Mouse (Mus musculus): ENCODE data around the gene Gm28035. TPM values are rescaled to one million over a fixed set of nuclear protein-coding genes. Genes with fewer than 3 reads are reported as not detected.

Gm28035 gene
- polyA plus RNA-seq, 1 experiment from 2014 or later = 0.24 TPM

- no peak overlapping the region for H3K4me2 ChIP-seq
- H3K9ac ChIP-seq = no peak overlapping the region
- H3K4me1 ChIP-seq (replicated peaks) = peaks cover 29% of the 10 kb centered on the region
- H3K36me3 ChIP-seq = peaks cover 85% of the 10 kb centered on the region
- WGBS = 96% methylated on average over 42 of the region's 42 CpGs
- ATAC-seq (ENCODE audit: low read depth) = no peak
- H3K4me3 ChIP-seq = no peak overlapping the region
- no peaks in the 10 kb centered on the region for H3K27me3 ChIP-seq
- H3K27ac ChIP-seq (replicated peaks) = no peak overlapping the region
- no peaks in the 10 kb centered on the region for H3K9me3 ChIP-seq
Observed at GRCm38 (mm10) chr2:30255631-30256395, 15.4 kb downstream of the Gm28035 start.

- peaks cover 83% of the 10 kb centered on the region for H3K36me3 ChIP-seq
- no peak overlapping the region for H3K9ac ChIP-seq
- ATAC-seq (ENCODE audit: low read depth) = no peak
- no peak overlapping the region for H3K4me2 ChIP-seq
- H3K4me1 ChIP-seq (replicated peaks) = peaks cover 26% of the 10 kb centered on the region
- H3K27me3 ChIP-seq = no peaks in the 10 kb centered on the region
- no peak overlapping the region for H3K4me3 ChIP-seq
- WGBS = 96% methylated on average over 30 of the region's 30 CpGs
- H3K9me3 ChIP-seq = no peaks in the 10 kb centered on the region
- no peak overlapping the region for H3K27ac ChIP-seq (replicated peaks)
Observed at GRCm38 (mm10) chr2:30256616-30257350, 16.4 kb downstream of the Gm28035 start.

- ATAC-seq (ENCODE audit: low read depth) = no peak
- no peaks in the 10 kb centered on the region for H3K27me3 ChIP-seq
- peaks cover 84% of the 10 kb centered on the region for H3K36me3 ChIP-seq
- no peak overlapping the region for H3K9ac ChIP-seq
- H3K4me2 ChIP-seq = no peak overlapping the region
- H3K4me3 ChIP-seq = no peak overlapping the region
- 84% methylated on average over 7 of the region's 7 CpGs for WGBS
- H3K9me3 ChIP-seq = no peaks in the 10 kb centered on the region
- peaks cover 28% of the 10 kb centered on the region for H3K4me1 ChIP-seq (replicated peaks)
- H3K27ac ChIP-seq (replicated peaks) = no peak overlapping the region
Observed at GRCm38 (mm10) chr2:30257699-30258460, 17.5 kb downstream of the Gm28035 start.

GRCm38 (mm10) chr2:30258600-30258999, 18.2 kb downstream of the Gm28035 start:
- H3K27me3 ChIP-seq = no peaks in the 10 kb centered on the region
- no peak overlapping the region for H3K27ac ChIP-seq (replicated peaks)
- H3K36me3 ChIP-seq = peaks cover 88% of the 10 kb centered on the region
- H3K4me1 ChIP-seq (replicated peaks) = peaks cover 35% of the 10 kb centered on the region
- no peak overlapping the region for H3K4me3 ChIP-seq
- H3K4me2 ChIP-seq = no peak overlapping the region
- no peak overlapping the region for H3K9ac ChIP-seq
- WGBS = 93% methylated on average over 4 of the region's 4 CpGs
- no peaks in the 10 kb centered on the region for H3K9me3 ChIP-seq
- no peak for ATAC-seq (ENCODE audit: low read depth)

- WGBS = 88% methylated on average over 15 of the region's 15 CpGs
- H3K27me3 ChIP-seq = no peaks in the 10 kb centered on the region
- no peak for ATAC-seq (ENCODE audit: low read depth)
Observed at GRCm38 (mm10) chr2:30259131-30260064, 19.0 kb downstream of the Gm28035 start.

DNA sequence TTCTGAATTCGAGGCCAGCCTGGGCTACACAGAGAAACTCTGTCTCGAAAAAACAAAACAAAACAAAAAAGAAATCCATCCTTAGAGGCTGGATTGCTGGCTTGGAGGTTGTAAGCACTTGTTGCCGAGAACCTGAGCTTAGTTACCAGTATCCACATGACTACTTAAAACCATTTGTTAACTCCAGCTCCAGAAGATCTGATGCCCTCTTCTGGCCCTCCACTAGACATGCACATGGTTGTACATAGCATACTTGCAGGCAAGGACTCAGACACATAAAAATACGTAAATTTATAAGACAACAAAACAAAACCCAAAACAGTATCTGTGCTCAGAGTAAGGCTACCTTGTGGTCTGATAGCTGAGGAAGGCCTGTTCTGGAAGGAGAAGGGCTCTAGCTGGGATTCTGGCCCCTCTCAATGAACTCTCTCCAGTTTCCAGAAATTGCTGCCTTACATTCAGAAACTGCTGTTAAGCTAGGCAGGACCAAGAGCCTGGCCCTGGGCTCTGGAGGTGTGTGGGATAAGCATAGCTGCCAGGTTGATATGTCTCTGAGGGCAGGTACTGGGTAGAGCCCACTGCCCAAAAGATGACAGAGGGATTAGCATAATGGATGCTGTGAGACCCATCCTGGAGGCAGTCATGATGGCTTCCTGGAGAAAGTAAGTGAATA, 20.8 kb downstream of the Gm28035 start:
- Histone ChIP-seq H3K27ac (replicated peaks) (no peak overlapping the region), H3K4me2 (no peak overlapping the region), H3K9ac (no peak overlapping the region), H3K9me3 (no peaks in the 10 kb centered on the region), H3K4me3 (no peak overlapping the region), H3K4me1 (replicated peaks) (peaks cover 61% of the 10 kb centered on the region), H3K27me3 (no peaks in the 10 kb centered on the region), H3K36me3 (peaks cover 85% of the 10 kb centered on the region)
- ATAC-seq (ENCODE audit: low read depth) = no peak
- 88% methylated on average over 4 of the region's 4 CpGs for WGBS

More at GRCm38 (mm10) chr2:30259131-30260064, 19.0 kb downstream of the Gm28035 start:
- H3K4me2 ChIP-seq = no peak overlapping the region
- no peak overlapping the region for H3K9ac ChIP-seq
- peaks cover 92% of the 10 kb centered on the region for H3K36me3 ChIP-seq
- H3K4me1 ChIP-seq (replicated peaks) = peaks cover 43% of the 10 kb centered on the region
- H3K9me3 ChIP-seq = no peaks in the 10 kb centered on the region
- H3K4me3 ChIP-seq = no peak overlapping the region
- no peak overlapping the region for H3K27ac ChIP-seq (replicated peaks)

DNA sequence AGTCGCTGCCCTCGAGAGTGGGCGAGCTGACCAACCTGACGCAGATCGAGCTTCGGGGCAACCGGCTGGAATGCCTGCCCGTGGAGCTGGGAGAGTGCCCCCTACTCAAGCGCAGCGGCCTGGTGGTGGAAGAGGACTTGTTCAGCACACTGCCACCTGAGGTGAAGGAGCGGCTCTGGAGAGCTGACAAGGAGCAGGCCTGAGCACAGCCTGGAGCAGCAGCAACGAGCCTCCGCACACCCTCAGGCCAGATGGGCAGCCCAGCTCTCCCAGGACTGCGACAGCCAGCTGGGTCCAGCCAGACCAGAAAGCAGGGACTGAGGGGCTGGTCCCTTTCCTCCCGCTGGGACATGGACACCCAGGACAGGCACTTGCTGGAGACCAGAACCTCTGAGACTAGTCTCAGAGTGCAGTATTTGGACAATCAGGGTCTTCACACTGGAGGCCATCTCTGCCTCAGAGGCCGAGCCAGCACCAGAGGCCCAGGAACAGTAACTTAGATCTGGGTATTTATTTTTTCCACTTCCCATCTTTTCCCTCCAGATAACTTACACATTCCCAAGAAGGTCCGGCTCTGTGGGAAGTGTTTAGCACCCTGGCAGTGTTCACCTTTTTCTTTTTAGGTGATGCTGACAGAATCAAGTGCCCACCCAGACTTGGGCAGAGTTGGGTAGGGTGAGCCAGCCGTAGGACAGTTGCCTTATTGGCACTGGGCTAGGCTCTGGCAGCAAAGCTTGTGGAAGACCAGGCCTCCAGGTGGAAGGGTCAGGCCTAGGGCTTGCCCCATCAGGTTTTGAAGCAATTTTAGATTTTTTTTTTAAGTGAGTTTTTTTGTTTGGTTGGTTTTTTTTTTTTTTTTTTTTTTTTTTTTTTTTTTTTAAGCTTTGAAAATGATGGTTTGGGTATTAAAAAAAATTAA, 21.8 kb downstream of the Gm28035 start:
- Histone ChIP-seq H3K27me3 (no peaks in the 10 kb centered on the region), H3K4me2 (no peak overlapping the region), H3K9ac (no peak overlapping the region), H3K36me3 (peaks cover 75% of the 10 kb centered on the region), H3K4me3 (no peak overlapping the region), H3K9me3 (no peaks in the 10 kb centered on the region), H3K4me1 (replicated peaks) (peaks cover 70% of the 10 kb centered on the region), H3K27ac (replicated peaks) (peak overlapping the region; percentile 54; the same call in 1 of the 2 replicates)
- WGBS = 86% methylated on average over 18 of the region's 18 CpGs
- no peak for ATAC-seq (ENCODE audit: low read depth)

DNA sequence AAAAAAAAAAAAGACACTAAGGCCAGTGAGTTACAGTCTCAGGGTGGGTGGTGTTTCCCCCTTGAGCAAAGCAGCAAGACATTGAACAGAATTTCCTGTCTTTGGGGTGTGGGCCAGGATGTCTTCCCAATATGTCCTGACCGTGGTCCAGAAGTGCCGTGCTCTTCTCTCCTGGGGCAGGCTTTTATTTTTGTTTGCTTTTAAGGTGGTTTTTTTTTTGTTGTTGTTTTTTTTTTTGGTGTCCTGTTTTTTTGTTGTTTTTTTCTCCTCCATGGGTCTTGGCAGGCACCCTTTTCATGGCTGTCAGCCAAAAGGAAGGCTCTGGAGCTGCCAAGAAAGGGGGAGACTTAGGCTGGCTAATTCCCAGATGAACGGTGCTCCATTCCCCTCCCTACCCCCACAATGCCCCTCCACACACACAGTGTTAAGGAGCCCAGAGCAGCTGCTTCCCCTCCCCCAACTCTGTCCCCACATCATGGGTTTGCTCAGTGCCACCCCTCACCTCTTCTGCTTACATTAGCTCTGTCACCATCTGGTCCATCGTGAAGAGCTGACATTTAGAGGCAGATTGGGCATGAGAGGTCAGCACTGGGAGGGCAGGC, 22.6 kb downstream of the Gm28035 start:
- Histone ChIP-seq H3K4me2 (no peak overlapping the region), H3K9me3 (no peaks in the 10 kb centered on the region), H3K4me1 (replicated peaks) (peaks cover 70% of the 10 kb centered on the region), H3K36me3 (peaks cover 68% of the 10 kb centered on the region), H3K4me3 (no peak overlapping the region), H3K9ac (no peak overlapping the region), H3K27ac (replicated peaks) (peak overlapping the region; percentile 47), H3K27me3 (no peaks in the 10 kb centered on the region)
- peak; percentile 82 for ATAC-seq (ENCODE audit: low read depth)
- WGBS = 55% methylated on average over 4 of the region's 4 CpGs

DNA sequence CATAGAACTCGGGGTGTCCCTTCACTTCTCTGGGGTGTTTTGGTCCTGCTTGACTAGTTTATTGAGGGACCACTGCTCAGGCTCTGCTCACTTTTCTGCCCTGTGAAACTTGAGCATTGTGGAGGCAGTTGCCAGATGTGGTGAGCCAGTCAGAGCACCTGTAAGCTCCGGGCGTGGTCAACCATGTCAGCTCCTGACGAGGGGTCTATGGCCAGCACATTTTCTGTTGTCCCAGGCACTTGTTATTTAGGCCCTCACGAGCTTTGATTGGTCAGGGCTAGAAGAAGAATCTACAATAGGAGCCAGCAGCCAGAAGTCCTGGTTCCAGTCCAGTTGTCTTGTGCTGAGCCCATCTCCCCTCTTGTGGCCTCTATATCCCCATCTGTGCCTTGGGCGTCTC, 23.4 kb downstream of the Gm28035 start:
- H3K27ac ChIP-seq (replicated peaks) = peak overlapping the region; percentile 47; the same call in 1 of the 2 replicates
- H3K4me1 ChIP-seq (replicated peaks) = peaks cover 65% of the 10 kb centered on the region
- WGBS = 95% methylated on average over 6 of the region's 6 CpGs
- no peak overlapping the region for H3K4me2 ChIP-seq
- no peaks in the 10 kb centered on the region for H3K27me3 ChIP-seq
- no peak for ATAC-seq (ENCODE audit: low read depth)
- H3K9me3 ChIP-seq = no peaks in the 10 kb centered on the region
- no peak overlapping the region for H3K9ac ChIP-seq
- H3K4me3 ChIP-seq = no peak overlapping the region
- H3K36me3 ChIP-seq = peaks cover 59% of the 10 kb centered on the region

All from neural tube, embryonic 13.5 days (tissue).